Mouse (Mus musculus): ENCODE results near the gene Ikzf1. TPM values are rescaled to one million over a fixed set of nuclear protein-coding genes. Genes with fewer than 3 reads are reported as not detected.

Gene Ikzf1
- total RNA-seq, 2 experiments from 2014 or later, result 40.9 to 120 TPM

DNA sequence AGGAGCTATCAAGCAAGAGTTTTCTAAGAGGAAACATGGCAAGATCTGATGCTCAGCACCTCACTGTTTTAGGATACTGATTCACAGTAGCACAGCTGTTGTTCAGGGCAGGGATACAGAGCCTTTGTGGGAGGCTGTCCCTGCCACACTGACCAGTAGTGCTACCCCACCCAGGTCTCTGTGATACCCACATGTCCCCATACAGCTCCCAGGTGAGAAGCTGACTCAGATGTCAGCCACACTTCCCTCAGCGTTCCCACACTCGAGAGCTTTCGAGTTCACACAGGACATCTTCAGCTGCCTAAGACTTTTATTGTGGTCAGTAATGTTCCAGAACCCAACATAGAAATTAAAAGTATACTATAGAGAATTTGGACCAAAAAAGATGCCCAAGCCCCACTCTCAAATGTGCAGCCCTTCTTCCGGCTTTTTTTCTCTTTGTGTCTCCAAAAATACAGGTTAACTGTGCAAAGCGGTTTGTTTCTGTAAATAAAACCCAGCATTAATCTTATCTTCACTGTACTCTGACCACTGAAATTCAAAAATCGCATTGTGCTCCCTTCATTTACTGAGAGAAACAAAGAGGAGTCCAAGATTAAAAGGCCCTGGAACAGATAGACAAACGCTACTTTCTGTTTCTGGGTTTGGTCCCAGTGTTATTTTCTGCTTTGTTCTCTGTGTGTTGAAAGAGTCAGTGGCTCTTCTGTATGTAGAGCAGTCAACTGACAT is 31.3 kb downstream of the Ikzf1 start:
- no peak for ATAC-seq (replicated peaks; ENCODE audit: low FRiP score, poor library complexity, severe bottlenecking)

DNA sequence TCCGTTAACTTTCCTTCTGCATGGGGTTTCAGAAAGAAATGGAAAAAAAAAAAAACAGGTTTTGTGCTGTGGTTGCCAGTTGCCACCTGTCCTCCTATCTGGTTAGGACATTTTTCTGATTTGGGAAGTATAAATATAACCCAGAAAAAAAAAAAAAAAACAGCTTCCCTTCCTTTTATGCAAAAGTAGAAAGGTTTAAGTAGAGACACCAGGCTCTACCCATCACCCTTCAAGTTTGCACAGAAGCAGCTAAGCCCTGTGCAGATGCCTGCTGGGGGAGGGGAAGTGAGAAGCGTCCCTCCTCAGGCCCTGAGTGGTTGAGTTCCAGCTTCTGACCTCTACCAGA is 31.9 kb downstream of the Ikzf1 start:
- no peak for ATAC-seq (replicated peaks; ENCODE audit: low FRiP score, poor library complexity, severe bottlenecking)

GRCm38 (mm10) chr11:11717606-11718167 is 32.9 kb downstream of the Ikzf1 start:
- no peak for ATAC-seq (replicated peaks; ENCODE audit: low FRiP score, poor library complexity, severe bottlenecking)

GRCm38 (mm10) chr11:11719748-11720147 is 34.9 kb downstream of the Ikzf1 start:
- 0 out of 2 replicates have a peak, but pooled peaks have one; percentile 18 for ATAC-seq (replicated peaks; ENCODE audit: low FRiP score, poor library complexity, severe bottlenecking)

- ATAC-seq (replicated peaks; ENCODE audit: low FRiP score, poor library complexity, severe bottlenecking), result no peak
These were observed 40.6 kb downstream of the Ikzf1 start for GRCm38 (mm10) chr11:11725252-11725875.

DNA sequence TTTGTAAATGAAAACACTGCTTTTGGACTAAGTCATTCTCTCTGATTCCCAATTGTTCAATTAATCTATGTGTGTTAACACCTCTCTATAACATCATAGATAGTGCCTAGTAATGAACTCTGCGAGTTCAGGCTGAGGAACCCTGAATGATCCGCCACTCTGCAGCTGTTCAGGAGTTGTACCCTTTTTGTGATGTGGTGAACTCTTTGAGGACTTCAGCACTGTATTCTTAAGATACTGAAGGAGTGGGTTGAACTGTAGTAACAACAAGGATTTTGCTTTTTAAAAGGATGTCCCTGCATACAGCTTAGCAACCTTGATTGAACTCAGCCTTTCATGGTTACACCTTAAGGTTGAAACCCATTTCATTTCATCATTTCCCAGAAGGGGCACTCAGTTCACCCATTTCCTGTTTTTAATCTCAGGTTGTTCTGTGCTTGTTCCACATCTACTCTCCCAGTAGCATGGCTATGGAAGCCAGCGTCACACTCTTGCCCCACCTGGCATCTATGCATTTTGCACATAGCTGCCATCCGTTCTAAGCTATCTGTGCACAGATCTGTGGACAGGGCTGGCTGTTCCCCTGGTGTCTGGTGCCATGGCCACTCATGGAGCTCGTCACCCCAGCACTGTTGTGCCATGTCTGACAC is 41.2 kb downstream of the Ikzf1 start:
- ATAC-seq (replicated peaks; ENCODE audit: low FRiP score, poor library complexity, severe bottlenecking), result no peak

- ATAC-seq (replicated peaks; ENCODE audit: low FRiP score, poor library complexity, severe bottlenecking), result no peak
These were observed 42.0 kb downstream of the Ikzf1 start for GRCm38 (mm10) chr11:11726807-11727276.

GRCm38 (mm10) chr11:11727936-11728556 is 43.2 kb downstream of the Ikzf1 start:
- ATAC-seq (replicated peaks; ENCODE audit: low FRiP score, poor library complexity, severe bottlenecking), result peak; percentile 12; the same call in 1 of the 2 replicates

DNA sequence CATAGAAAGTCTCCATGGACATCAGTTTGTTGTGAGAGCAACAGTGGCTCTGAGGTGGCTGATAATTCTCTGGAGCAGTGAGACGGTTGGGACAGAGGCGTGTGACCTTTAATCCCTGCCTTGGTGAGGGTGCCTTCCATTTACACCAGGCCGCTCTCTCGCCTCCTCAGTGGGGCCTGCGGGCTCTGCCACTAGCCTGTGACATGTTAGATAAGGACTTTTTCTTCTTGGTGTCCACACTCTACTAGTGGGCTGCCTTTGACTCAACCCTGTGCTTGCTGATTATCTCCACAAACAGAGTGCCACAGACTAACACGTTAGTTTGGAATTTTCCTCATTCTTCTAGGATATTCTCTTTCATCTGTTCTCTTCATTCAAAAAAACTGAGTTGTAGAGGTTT is 44.4 kb downstream of the Ikzf1 start:
- ATAC-seq (replicated peaks; ENCODE audit: low FRiP score, poor library complexity, severe bottlenecking), result peak; percentile 78

- ATAC-seq (replicated peaks; ENCODE audit: low FRiP score, poor library complexity, severe bottlenecking), result no peak
These were observed 45.3 kb downstream of the Ikzf1 start for GRCm38 (mm10) chr11:11730062-11730461.

DNA sequence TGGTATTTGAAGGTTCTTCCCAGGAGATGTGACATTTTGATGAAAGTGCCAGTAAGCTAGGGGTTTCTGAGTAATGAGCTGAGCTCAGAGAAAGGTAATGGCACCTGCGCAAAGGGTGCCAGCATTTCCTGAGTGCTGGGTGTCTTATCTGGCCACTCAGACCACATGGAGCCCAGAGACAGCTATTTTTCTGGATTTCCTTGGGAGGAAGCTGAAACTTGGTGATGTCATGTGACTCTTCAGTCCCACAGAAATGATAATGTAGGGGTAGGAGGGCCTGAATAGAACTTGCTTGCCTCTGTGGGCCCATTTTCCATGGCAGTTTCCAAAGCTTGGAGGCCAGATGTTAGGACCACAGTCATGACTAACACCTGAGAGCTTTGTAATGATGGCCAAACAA is 46.9 kb downstream of the Ikzf1 start:
- no peak for ATAC-seq (replicated peaks; ENCODE audit: low FRiP score, poor library complexity, severe bottlenecking)

DNA sequence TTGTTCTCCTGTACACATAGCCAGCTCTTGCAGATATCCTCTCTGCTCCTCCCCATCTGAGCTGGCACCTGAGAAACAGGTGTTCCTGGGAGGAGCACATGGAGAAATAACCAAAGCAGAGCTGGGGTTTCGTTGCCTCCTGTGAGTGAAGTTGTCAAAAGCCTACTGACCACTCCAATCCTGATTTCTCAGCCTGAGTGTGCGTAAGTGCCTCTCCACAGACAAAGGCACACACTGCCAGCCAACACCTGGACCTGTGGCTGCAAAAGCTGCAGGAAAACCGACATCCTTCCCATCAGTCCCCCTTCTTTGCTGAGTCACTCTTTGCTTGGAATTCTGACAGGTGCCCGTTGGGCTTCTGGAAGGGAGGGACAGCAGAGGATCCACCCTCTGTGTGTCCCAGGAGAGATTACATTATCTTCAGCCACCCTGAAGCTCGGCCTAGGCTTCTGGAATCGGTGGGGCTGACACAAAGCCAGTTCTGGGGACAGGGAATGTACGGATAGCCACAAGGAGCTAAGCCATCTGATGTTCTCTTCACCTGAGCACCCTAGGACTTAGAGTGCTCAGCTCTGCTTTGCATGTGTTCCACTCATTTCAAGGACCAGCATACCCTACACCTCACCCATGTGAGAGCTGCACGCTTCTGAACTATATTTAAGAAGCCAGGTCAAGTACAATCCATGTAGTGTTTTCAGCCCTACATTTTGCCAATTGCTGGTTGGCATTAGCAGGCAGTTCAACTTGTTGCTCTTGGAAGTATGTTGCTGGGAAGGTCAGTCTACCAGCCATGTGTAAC is 48.4 kb downstream of the Ikzf1 start:
- ATAC-seq (replicated peaks; ENCODE audit: low FRiP score, poor library complexity, severe bottlenecking), result peak; percentile 76

DNA sequence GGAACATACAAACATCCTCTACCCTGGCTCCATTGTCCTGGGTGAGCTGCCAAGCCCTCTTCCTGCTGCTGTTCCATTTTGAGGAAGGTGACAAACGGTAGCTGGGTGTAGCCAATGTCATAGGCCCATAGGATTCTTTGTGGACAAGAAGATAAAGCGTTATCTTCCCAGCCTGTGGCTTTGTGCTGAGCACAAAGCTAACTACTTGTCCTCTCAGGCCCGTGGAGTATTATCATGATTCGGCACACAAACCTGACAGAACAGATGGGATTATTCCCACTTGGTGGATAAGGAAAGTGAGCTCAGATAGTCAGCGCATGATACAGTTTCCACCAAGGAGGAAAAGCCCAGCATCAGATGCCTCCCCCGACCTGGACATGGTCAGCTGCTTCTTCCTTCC is 50.4 kb downstream of the Ikzf1 start:
- no peak for ATAC-seq (replicated peaks; ENCODE audit: low FRiP score, poor library complexity, severe bottlenecking)

DNA sequence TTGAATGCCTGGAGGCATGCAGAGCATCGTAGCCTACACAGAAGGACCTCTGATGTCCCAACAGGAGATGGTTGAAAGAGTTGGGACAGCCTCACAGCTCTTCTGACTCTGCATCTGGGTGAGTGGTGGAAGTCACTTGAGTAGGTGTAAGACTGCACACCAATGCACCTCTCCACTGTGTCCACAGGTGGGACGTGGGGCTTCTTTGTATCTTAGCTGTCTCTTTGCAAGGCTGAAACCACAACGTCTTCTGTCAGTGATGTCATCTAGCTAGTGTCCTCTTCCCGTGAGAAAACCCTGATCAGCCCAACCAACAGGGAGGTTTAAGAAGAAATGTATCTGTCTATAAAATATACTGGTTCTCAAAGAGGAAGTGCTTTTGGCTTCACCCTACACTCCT is 52.1 kb downstream of the Ikzf1 start:
- no peak for ATAC-seq (replicated peaks; ENCODE audit: low FRiP score, poor library complexity, severe bottlenecking)

DNA sequence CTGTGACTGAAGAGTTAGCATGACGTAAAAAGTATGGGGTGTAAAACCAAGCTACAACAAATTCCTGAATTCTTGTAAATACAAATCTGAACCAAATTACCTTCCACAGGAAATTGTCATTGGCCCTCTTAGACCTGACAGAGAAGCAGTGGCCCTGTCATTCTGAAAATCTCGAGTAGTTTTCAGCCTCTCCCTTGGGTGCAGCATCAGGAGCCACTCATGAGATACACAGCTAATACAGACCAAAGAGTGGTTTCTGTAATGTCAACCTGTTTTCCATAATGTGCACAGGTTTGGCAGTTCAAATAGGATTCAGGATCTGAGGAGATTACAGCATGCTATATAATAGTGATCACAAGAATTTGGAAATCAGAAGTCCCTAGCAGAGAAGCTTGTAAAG is 52.8 kb downstream of the Ikzf1 start:
- no peak for ATAC-seq (replicated peaks; ENCODE audit: low FRiP score, poor library complexity, severe bottlenecking)

DNA sequence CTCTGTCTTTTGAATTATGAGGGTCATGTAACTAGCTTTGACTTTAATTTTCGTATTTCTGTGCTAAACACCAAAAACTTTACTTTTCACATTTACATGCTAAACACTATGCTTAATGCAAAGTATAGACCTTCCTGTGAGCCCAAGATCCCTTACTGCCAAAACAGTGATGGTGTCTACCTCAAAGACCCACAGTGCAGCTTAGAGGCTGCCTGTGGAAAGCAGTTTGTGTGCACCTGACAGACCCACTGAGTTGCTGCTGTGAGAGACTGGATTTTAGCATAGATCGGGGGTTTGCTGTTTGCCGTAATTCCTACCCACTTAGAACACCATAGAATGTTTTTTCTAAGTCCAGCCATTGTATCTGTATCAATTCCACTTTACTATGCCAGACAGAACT is 54.3 kb downstream of the Ikzf1 start:
- no peak for ATAC-seq (replicated peaks; ENCODE audit: low FRiP score, poor library complexity, severe bottlenecking)

GRCm38 (mm10) chr11:11740603-11741002 is 55.8 kb downstream of the Ikzf1 start:
- ATAC-seq (replicated peaks; ENCODE audit: low FRiP score, poor library complexity, severe bottlenecking), result no peak

- no peak for ATAC-seq (replicated peaks; ENCODE audit: low FRiP score, poor library complexity, severe bottlenecking)
These were observed 56.8 kb downstream of the Ikzf1 start for GRCm38 (mm10) chr11:11741574-11741973.

DNA sequence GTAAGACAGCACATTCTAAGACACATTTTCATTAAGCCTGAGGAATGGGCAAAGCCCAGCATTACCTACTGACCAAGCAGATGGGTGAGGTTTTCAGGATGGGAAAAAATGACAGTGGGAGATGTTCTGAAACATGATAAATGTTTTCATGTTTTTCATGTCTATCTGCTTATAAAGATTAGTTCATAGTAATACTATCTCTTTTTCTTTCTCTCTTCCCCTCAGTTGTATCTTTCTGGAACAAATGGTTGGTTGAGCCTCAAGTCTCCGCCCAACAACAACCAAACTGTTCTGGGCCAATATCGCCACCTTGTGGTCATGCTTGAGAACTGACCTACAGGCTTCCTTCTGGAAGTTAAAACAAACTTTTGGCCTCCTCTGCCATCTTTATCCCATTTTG is 57.8 kb downstream of the Ikzf1 start:
- ATAC-seq (replicated peaks; ENCODE audit: low FRiP score, poor library complexity, severe bottlenecking), result peak; percentile 89

- ATAC-seq (replicated peaks; ENCODE audit: low FRiP score, poor library complexity, severe bottlenecking), result no peak
These were observed 59.4 kb downstream of the Ikzf1 start for GRCm38 (mm10) chr11:11744222-11744621.
